Mouse (Mus musculus) forebrain, embryonic 12.5 days (tissue): Measurements from ENCODE around the gene Frmd5. TPM values are rescaled to one million over a fixed set of nuclear protein-coding genes. Genes with fewer than 3 reads are reported as not detected.
"Not testable (repeated sequence)": the region's sequence is repeated elsewhere in the genome, so short reads cannot be mapped to it uniquely, and the experiment has no call there.

Experiments
- ATAC-seq: fragments of 200-750 bp; cut with Nextera tagmentation; 2 replicates; pipeline ENCODE4 v1.8.0; 2017; ENCODE audit warnings: moderate TSS enrichment; ENCODE audit not compliant: low FRiP score
- H3K27ac ChIP-seq: fragments of 300-500 bp; sonication (generic); 2 replicates; pipeline ENCODE4 v1.5.1; 2016; ENCODE audit warnings: mild to moderate bottlenecking
- H3K27me3 ChIP-seq: fragments of 300-500 bp; sonication (generic); 2 replicates; pipeline ENCODE4 v1.6.1; 2016; ENCODE audit warnings: mild to moderate bottlenecking
- H3K36me3 ChIP-seq: fragments of 300-500 bp; sonication (generic); replicated peaks from 2 replicates; pipeline ENCODE4 v1.6.1; 2016; ENCODE audit warnings: mild to moderate bottlenecking
- H3K4me1 ChIP-seq: fragments of 300-500 bp; sonication (generic); 2 replicates; pipeline ENCODE4 v1.6.1; 2016
- H3K4me2 ChIP-seq: fragments of 300-500 bp; sonication (generic); 2 replicates; pipeline ENCODE4 v1.6.1; 2016; ENCODE audit warnings: mild to moderate bottlenecking, moderate library complexity
- H3K4me3 ChIP-seq: fragments of 300-500 bp; sonication (generic); replicated peaks from 2 replicates; pipeline ENCODE4 v1.5.1; 2016; ENCODE audit warnings: mild to moderate bottlenecking
- H3K9ac ChIP-seq: fragments of 300-500 bp; sonication (generic); 2 replicates; pipeline ENCODE4 v1.6.1; 2016; ENCODE audit warnings: mild to moderate bottlenecking
- H3K9me3 ChIP-seq: fragments of 300-500 bp; sonication (generic); 2 replicates; pipeline ENCODE4 v1.6.1; 2016
- WGBS: fragments of 180-500 bp; shearing (Covaris S2); methylation state at CpG from one replicate; pipeline ENCODE4 v1.1.7; 2016; 5-methylcytosine and 5-hydroxymethylcytosine counted together
- polyA plus RNA-seq: library from polyadenylated mRNA; unstranded; fragments of >200 nt; fragmentation: Nextera tagmentation; extraction: Ambion mirVana; gene quantifications from 2 replicates; pipeline ENCODE4 v1.2.1, GENCODE M21; 2016

Frmd5 gene
- polyA plus RNA-seq: 30.8 and 34.3 TPM in 2 replicates

DNA sequence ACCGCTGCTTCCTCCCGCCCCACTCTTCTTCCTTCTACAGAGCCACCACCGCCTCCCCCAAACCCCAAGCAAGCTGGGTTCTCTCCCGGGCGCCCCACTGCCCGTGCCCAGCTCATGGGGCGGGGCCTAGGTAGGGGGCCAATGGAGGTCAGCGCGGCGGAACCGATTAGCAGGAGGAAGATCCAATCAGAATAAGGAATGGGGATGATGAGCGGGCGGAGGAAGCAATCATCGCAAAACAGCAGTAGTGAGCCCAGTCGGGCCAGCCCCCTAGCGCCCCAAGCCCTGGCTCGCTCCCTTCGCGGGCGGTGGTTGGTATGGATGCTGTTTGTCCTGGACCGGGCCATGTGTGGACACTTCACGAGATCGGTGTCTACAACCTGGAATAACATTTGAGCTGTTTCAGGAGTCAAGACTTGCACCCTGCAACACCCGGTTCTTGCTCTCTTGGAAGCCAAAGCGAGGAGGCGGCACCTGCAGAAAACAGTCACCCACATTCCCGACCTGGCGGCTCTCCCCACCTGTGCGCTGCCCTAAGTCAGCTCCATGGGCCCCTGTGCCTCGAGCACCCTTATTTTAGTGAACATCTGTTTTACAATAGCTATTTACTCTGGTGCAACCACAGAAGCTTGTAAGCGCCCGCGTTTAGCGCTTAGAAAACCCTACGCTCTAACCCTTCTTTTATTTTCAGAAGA is at the start of gene Frmd5:
Gene Frmd5, minus strand, starts transcription at position 129 of the 695 bp plus-strand sequence.
- peak within 1 kb of the TSS; percentile 89 for H3K9ac ChIP-seq
- under 1% methylated on average over 35 of the region's 35 CpGs for WGBS
- H3K27me3 ChIP-seq: no peaks in the 10 kb centered on the region
- peak; percentile 97 for ATAC-seq
- H3K27ac ChIP-seq: peak within 1 kb of the TSS; percentile 95
- peak within 1 kb of the TSS; percentile 87 for H3K4me2 ChIP-seq
- peaks cover 23% of the 10 kb centered on the region for H3K4me1 ChIP-seq
- peak within 1 kb of the TSS; percentile 80 for H3K4me3 ChIP-seq
- no peaks in the 10 kb centered on the region for H3K9me3 ChIP-seq
- H3K36me3 ChIP-seq: no peaks in the 10 kb centered on the region

- H3K9ac ChIP-seq: no peak overlapping the region
- H3K27me3 ChIP-seq: no peaks in the 10 kb centered on the region
- no peak for ATAC-seq
- no peaks in the 10 kb centered on the region for H3K9me3 ChIP-seq
- no peak overlapping the region for H3K27ac ChIP-seq
- H3K4me1 ChIP-seq: no peaks in the 10 kb centered on the region
- no peak overlapping the region for H3K4me3 ChIP-seq
- 82% methylated on average over 3 of the region's 3 CpGs for WGBS
- H3K36me3 ChIP-seq: no peaks in the 10 kb centered on the region
- no peak overlapping the region for H3K4me2 ChIP-seq
These were observed 47.1 kb upstream of the Frmd5 start for GRCm38 (mm10) chr2:121853974-121854373.

- Histone ChIP-seq H3K4me3 (no peak overlapping the region), H3K27ac (no peak overlapping the region), H3K4me2 (no peak overlapping the region), H3K36me3 (no peaks in the 10 kb centered on the region), H3K4me1 (no peaks in the 10 kb centered on the region), H3K27me3 (no peaks in the 10 kb centered on the region), H3K9me3 (no peaks in the 10 kb centered on the region), H3K9ac (no peak overlapping the region)
- WGBS: 72% methylated on average over 2 of the region's 2 CpGs
- no peak for ATAC-seq
These were observed 45.2 kb upstream of the Frmd5 start for GRCm38 (mm10) chr2:121852045-121852444.

DNA sequence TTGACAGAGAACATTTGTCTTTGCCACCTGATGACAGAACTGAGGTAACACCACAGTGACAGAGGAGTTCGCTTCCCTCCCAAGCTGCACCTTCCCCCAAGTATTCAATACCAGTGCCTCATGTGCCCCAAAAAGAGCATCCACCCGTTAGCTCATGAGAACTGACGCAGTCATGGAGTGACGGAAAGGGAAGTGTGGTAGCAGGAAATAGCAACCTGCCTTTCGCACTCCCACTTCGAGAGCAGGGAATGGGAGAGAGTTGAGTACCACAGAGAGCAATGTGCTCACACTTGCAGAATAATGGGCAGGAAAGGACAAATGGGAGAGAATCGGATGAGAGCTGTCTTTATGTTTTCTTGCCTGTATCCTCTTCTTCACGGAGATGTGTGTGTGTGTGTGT is 39.2 kb upstream of the Frmd5 start:
- WGBS: 79% methylated on average over 8 of the region's 8 CpGs

DNA sequence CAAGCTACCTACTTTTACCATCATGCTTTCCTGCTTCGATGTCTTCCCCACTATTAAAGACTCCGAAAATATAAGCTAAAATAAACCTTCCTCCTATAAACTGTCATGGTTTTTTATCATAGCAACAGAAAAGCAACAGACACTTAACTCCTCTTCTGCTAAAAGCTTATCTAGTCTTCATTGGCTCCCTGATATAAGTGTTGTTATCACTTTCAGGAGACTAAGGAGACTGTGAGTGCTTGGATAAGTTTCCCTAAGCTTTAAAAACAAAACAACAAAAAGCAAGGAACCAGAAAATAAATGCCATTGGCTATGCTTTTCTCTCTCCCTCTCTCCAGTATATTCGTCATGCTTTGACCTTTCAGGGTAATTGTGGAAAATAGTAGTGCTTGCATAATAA is 35.4 kb upstream of the Frmd5 start:
- H3K4me1 ChIP-seq: no peaks in the 10 kb centered on the region
- H3K9ac ChIP-seq: no peak overlapping the region
- 76% methylated on average over 3 of the region's 3 CpGs for WGBS
- H3K36me3 ChIP-seq: no peaks in the 10 kb centered on the region
- H3K27ac ChIP-seq: no peak overlapping the region
- no peak overlapping the region for H3K4me3 ChIP-seq
- no peak for ATAC-seq
- no peaks in the 10 kb centered on the region for H3K27me3 ChIP-seq
- no peak overlapping the region for H3K4me2 ChIP-seq
- no peaks in the 10 kb centered on the region for H3K9me3 ChIP-seq

More for the DNA sequence above, 39.2 kb upstream of the Frmd5 start:
- H3K9me3 ChIP-seq: no peaks in the 10 kb centered on the region
- no peaks in the 10 kb centered on the region for H3K4me1 ChIP-seq
- no peak overlapping the region for H3K4me2 ChIP-seq
- H3K4me3 ChIP-seq: no peak overlapping the region
- ATAC-seq: no peak
- no peaks in the 10 kb centered on the region for H3K36me3 ChIP-seq
- H3K27me3 ChIP-seq: no peaks in the 10 kb centered on the region
- no peak overlapping the region for H3K9ac ChIP-seq
- no peak overlapping the region for H3K27ac ChIP-seq

- Histone ChIP-seq H3K27ac (no peak overlapping the region), H3K4me3 (no peak overlapping the region), H3K4me2 (no peak overlapping the region), H3K9ac (no peak overlapping the region), H3K36me3 (no peaks in the 10 kb centered on the region), H3K4me1 (no peaks in the 10 kb centered on the region), H3K9me3 (no peaks in the 10 kb centered on the region), H3K27me3 (no peaks in the 10 kb centered on the region)
- no peak for ATAC-seq
- WGBS: 100% methylated on average over 3 of the region's 3 CpGs
These were observed 34.6 kb upstream of the Frmd5 start for GRCm38 (mm10) chr2:121841453-121841852.

GRCm38 (mm10) chr2:121834926-121835325 is 28.0 kb upstream of the Frmd5 start:
- Histone ChIP-seq H3K4me1 (no peaks in the 10 kb centered on the region), H3K9me3 (no peaks in the 10 kb centered on the region), H3K36me3 (no peaks in the 10 kb centered on the region), H3K9ac (no peak overlapping the region), H3K4me3 (no peak overlapping the region), H3K27ac (no peak overlapping the region), H3K4me2 (no peak overlapping the region), H3K27me3 (no peaks in the 10 kb centered on the region)
- ATAC-seq: no peak
- 47% methylated on average over 3 of the region's 3 CpGs for WGBS

- WGBS: 9% methylated on average over 5 of the region's 5 CpGs
- Histone ChIP-seq H3K27me3 (no peaks in the 10 kb centered on the region), H3K4me3 (no peak overlapping the region), H3K4me2 (no peak overlapping the region), H3K27ac (no peak overlapping the region), H3K4me1 (no peaks in the 10 kb centered on the region), H3K9ac (no peak overlapping the region), H3K36me3 (no peaks in the 10 kb centered on the region), H3K9me3 (no peaks in the 10 kb centered on the region)
- 0 out of 2 replicates have a peak, but pooled peaks have one; percentile 20 for ATAC-seq
These were observed 25.6 kb upstream of the Frmd5 start for GRCm38 (mm10) chr2:121832484-121832894.

DNA sequence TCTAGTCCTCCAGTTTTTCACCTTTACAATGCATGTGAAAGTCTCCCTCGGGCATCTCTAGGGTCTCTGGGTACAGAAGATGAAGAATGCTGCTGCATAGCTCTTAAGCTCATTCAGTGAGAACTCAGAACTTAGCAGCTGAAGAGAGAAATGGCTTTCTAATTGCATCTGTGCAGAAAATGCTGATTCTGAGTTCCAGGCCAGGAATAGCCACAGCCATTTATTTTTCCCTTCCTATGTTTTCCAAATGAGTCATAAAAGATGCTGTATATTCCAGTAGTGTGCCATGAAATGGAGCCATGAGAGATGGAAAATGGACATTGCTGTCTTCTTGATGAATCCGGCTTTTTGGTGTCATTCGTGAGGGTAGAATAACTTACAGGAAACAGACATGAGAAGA is 21.5 kb upstream of the Frmd5 start:
- no peak for ATAC-seq
- H3K4me3 ChIP-seq: no peak overlapping the region
- peaks cover 4% of the 10 kb centered on the region; the same call in 1 of the 2 replicates for H3K4me1 ChIP-seq
- no peak overlapping the region for H3K4me2 ChIP-seq
- H3K27me3 ChIP-seq: no peaks in the 10 kb centered on the region
- H3K36me3 ChIP-seq: no peaks in the 10 kb centered on the region
- 88% methylated on average over 3 of the region's 3 CpGs for WGBS
- no peak overlapping the region for H3K27ac ChIP-seq
- H3K9ac ChIP-seq: no peak overlapping the region
- no peaks in the 10 kb centered on the region for H3K9me3 ChIP-seq

- 40% methylated on average over 2 of the region's 2 CpGs for WGBS
- no peak for ATAC-seq
These were observed 19.3 kb upstream of the Frmd5 start for GRCm38 (mm10) chr2:121826189-121826588.

DNA sequence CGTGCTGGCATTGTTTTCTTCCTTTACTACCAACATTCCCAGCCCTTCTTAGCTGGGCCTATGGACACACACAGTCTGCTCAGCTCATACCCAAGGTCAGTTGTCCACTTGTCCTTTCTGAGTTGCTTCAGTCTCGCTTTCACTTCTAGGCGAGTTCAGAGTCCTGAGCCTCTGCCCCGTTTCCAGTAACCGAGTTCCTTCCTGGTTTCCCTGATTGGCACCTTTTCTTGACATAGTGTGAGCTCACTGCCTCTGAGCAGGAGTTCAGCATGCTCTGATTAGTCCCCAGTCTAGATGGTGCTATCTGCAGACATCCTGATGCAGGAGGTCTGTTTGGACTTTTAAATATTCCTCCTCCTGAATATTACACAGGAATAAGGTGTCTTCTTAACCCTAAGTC is 17.8 kb upstream of the Frmd5 start:
- Histone ChIP-seq H3K9me3 (no peaks in the 10 kb centered on the region), H3K4me2 (no peak overlapping the region), H3K9ac (no peak overlapping the region), H3K27ac (no peak overlapping the region), H3K36me3 (no peaks in the 10 kb centered on the region), H3K27me3 (no peaks in the 10 kb centered on the region), H3K4me3 (no peak overlapping the region), H3K4me1 (peaks cover 4% of the 10 kb centered on the region; the same call in 1 of the 2 replicates)
- WGBS: 74% methylated on average over 5 of the region's 5 CpGs
- no peak for ATAC-seq

More at GRCm38 (mm10) chr2:121826189-121826588, 19.3 kb upstream of the Frmd5 start:
- Histone ChIP-seq H3K36me3 (no peaks in the 10 kb centered on the region), H3K27me3 (no peaks in the 10 kb centered on the region), H3K4me3 (no peak overlapping the region), H3K9me3 (no peaks in the 10 kb centered on the region), H3K4me2 (no peak overlapping the region), H3K4me1 (peaks cover 4% of the 10 kb centered on the region; the same call in 1 of the 2 replicates), H3K27ac (no peak overlapping the region), H3K9ac (no peak overlapping the region)

- Histone ChIP-seq H3K27me3 (no peaks in the 10 kb centered on the region), H3K9ac (no peak overlapping the region), H3K4me3 (no peak overlapping the region), H3K4me2 (no peak overlapping the region), H3K9me3 (no peaks in the 10 kb centered on the region), H3K4me1 (peaks cover 4% of the 10 kb centered on the region; the same call in 1 of the 2 replicates), H3K36me3 (no peaks in the 10 kb centered on the region), H3K27ac (no peak overlapping the region)
- ATAC-seq: no peak
- WGBS: 94% methylated on average over 7 of the region's 7 CpGs
These were observed 14.9 kb upstream of the Frmd5 start for GRCm38 (mm10) chr2:121821787-121822186.

GRCm38 (mm10) chr2:121810876-121811275 is 4.0 kb upstream of the Frmd5 start:
- H3K4me3 ChIP-seq, H3K9ac ChIP-seq, H3K4me2 ChIP-seq, H3K9me3 ChIP-seq, H3K27ac ChIP-seq, H3K4me1 ChIP-seq, H3K36me3 ChIP-seq, ATAC-seq, H3K27me3 ChIP-seq: not testable (repeated sequence)
- WGBS: 91% methylated on average over 6 of the region's 6 CpGs
